Mouse (Mus musculus) C2C12 (cell line): ENCODE measurements at regions not wholly inside any gene's neighbourhood (a gene's known extent, or its start where the extent isn't known, plus 50 kb on each side); places are given as distances from the start of the nearest gene placed in this dataset.

Experiments
- CTCF ChIP-seq: IDR thresholded peaks from one replicate; pipeline ENCODE4 v1.5.1; 2011; ENCODE audit not compliant: control insufficient read depth, insufficient read depth, insufficient read length
- FOSL1 ChIP-seq: IDR thresholded peaks from one replicate; pipeline ENCODE4 v1.8.0; 2011; ENCODE audit warnings: mild to moderate bottlenecking, low read length; ENCODE audit not compliant: poor library complexity, insufficient read depth, severe bottlenecking
- MYOD1 ChIP-seq: IDR thresholded peaks from one replicate; pipeline ENCODE4 v1.6.1; 2011; ENCODE audit warnings: low read depth; ENCODE audit not compliant: control insufficient read depth, insufficient read length
- USF1 ChIP-seq: IDR thresholded peaks from one replicate; pipeline ENCODE4 v1.6.1; 2011; ENCODE audit warnings: low read depth, mild to moderate bottlenecking, control low read depth, moderate library complexity

DNA sequence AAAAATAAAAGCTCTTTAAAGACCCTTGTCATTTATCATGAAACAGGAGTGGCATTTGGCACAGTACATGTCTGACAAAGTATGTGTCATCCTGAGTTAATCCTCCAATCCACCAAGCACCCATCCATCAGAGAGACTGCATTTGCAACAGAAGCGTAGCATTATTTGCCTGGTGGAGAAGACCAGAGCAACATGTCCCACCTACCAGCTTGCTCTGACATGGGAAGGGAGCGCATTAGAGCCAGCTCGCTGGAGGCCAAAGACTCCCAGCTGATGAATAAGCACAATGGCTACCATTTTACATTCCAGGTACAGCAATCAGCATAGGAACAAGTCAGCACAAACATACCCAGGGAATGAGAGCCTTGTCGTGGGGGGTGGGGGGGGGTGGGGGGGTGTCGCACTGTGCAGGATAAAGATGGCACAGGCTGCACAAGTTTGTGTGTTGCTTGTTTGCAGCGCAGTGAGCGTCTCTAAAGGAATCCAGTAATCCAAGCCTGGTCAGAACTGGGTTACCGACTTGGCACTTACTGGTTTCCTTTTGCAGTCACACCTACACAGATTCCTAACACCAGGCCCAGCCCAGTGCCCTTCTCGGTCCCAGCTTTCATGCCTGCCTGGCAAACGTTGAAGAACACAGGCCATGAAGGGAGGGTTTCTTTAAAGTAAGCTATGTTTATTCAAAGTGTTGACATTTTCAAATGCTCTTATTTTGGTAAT lies 507.8 kb upstream of the Atp11b start:
- TF ChIP-seq CTCF (no peak), USF1 (no peak), MYOD1 (no peak), FOSL1 (no peak)
